Mouse (Mus musculus): ENCODE measurements around the gene Tmem175.

DNA sequence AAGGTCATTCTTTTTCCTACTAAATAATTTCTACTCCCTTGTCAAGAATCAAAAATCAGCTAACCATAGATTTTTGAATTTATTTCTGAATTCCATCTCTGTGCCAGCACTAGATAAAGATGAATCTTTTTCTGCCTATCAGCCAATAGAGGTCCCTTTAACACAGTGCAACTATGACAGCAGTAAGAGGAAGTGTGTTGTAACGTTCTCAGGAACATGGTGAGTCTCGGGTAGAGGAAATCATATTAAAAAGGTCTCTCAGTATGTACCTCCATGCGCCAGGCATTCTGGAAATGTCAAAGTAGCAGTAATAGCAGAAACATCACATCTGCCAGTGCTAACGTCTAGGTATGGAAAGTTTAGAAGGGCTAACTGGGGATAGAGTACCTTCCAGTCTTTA, 6.6 kb downstream of the Tmem175 start:
- TF ChIP-seq POLR2A (IDR thresholded peaks at IDR 0.05; ENCODE audit: low read depth, low read length) (no peak), CTCF (conservative IDR thresholded peaks at IDR 0.05; ENCODE audit: insufficient read depth, insufficient read length, low read depth, low read length) (no peak)
